16 mouse cellular contexts compared by ENCODE assay signal in genomic region chr5:134275021-134275420, GRCm38 (mm10). TPM values are rescaled to one million over a fixed set of nuclear protein-coding genes. Genes with fewer than 3 reads are reported as not detected.
DNase-seq lines count a peak whose midpoint lies in the region; ATAC-seq lines count a peak whose summit lies in the region.
"Had no signal": no experiment of that assay in that cellular context is flagged by ENCODE, and none has a peak within 500 bp of the region (broad histone marks: within the 10 kb centered on the region; RNA-seq: fewer than 3 reads in every experiment).

No protein-coding gene starts in this region.

- DNase-seq in kidney, adult 11 months = peak; percentile 73
- DNase-seq in brain, adult 2 months (ENCODE audit: low read depth, low spot score) = peak; percentile 38
- peak; percentile 54 for DNase-seq in kidney, postnatal 10 days
- no peak for DNase-seq in spleen, postnatal 36 days (ENCODE audit: low spot score in 2 of 2)
- DNase-seq in thymus, postnatal 4 days = no peak
- DNase-seq: cerebellum, postnatal 14 days had no signal

- H3K4me2 ChIP-seq in kidney, embryonic 16.5 days (replicated peaks; ENCODE audit: low read depth, low read length) = no peak overlapping the region
- no peak overlapping the region for H3K4me2 ChIP-seq in heart, embryonic 15.5 days
- H3K4me2 ChIP-seq: embryonic facial prominence, embryonic 12.5 days; forebrain, embryonic 12.5 days; hindbrain, embryonic 13.5 days; liver, embryonic 11.5 days; midbrain, embryonic 12.5 days had no signal

- H3K4me3 ChIP-seq in kidney, embryonic 16.5 days (ENCODE audit: low read length) = no peak overlapping the region
- no peak overlapping the region for H3K4me3 ChIP-seq in heart, embryonic 15.5 days
- H3K4me3 ChIP-seq: embryonic facial prominence, embryonic 12.5 days; forebrain, embryonic 12.5 days; hindbrain, embryonic 13.5 days; midbrain, embryonic 12.5 days had no signal

- H3K27ac ChIP-seq in kidney, embryonic 16.5 days (ENCODE audit: low read length) = no peak overlapping the region
- H3K27ac ChIP-seq in heart, embryonic 15.5 days = peak overlapping the region; percentile 29
- H3K27ac ChIP-seq: embryonic facial prominence, embryonic 12.5 days; forebrain, embryonic 12.5 days; hindbrain, embryonic 13.5 days; midbrain, embryonic 12.5 days had no signal

- H3K9ac ChIP-seq in kidney, embryonic 16.5 days (replicated peaks; ENCODE audit: low read length) = no peak overlapping the region
- no peak overlapping the region for H3K9ac ChIP-seq in heart, embryonic 15.5 days
- H3K9ac ChIP-seq: embryonic facial prominence, embryonic 12.5 days; forebrain, embryonic 12.5 days; hindbrain, embryonic 13.5 days; midbrain, embryonic 12.5 days had no signal

- peaks cover 82% of the 10 kb centered on the region for H3K36me3 ChIP-seq in kidney, embryonic 16.5 days (ENCODE audit: insufficient read depth, low read length)
- H3K36me3 ChIP-seq in heart, embryonic 15.5 days = peaks cover 93% of the 10 kb centered on the region

- WGBS in kidney, embryonic 16.5 days = 85% methylated on average over 11 of the region's 11 CpGs
- 61% methylated on average over 11 of the region's 11 CpGs for WGBS in heart, embryonic 15.5 days

- no peaks in the 10 kb centered on the region for H3K9me3 ChIP-seq in kidney, embryonic 16.5 days (ENCODE audit: low read length)
- H3K9me3 ChIP-seq in heart, embryonic 15.5 days (replicated peaks) = no peaks in the 10 kb centered on the region
- H3K9me3 ChIP-seq: embryonic facial prominence, embryonic 12.5 days; forebrain, embryonic 12.5 days; hindbrain, embryonic 13.5 days; midbrain, embryonic 12.5 days had no signal

- no peak for ATAC-seq in kidney, embryonic 16.5 days (ENCODE audit: low FRiP score, low TSS enrichment)
- no peak for ATAC-seq in heart, embryonic 15.5 days (replicated peaks; ENCODE audit: insufficient number of reproducible peaks, insufficient read depth, low FRiP score, low read depth)
- ATAC-seq: lung, postnatal 0 days; Patski had no signal

- H3K4me1 ChIP-seq in kidney, embryonic 16.5 days (ENCODE audit: insufficient read depth, low read length) = no peaks in the 10 kb centered on the region
- peaks cover 6% of the 10 kb centered on the region for H3K4me1 ChIP-seq in heart, embryonic 15.5 days (replicated peaks)
- H3K4me1 ChIP-seq: embryonic facial prominence, embryonic 12.5 days; forebrain, embryonic 12.5 days; hindbrain, embryonic 13.5 days; midbrain, embryonic 12.5 days had no signal

- H3K27me3 ChIP-seq in kidney, embryonic 16.5 days (ENCODE audit: insufficient read depth, low read length) = no peaks in the 10 kb centered on the region
- H3K27me3 ChIP-seq in heart, embryonic 15.5 days = no peaks in the 10 kb centered on the region
- H3K27me3 ChIP-seq: CH12.LX; embryonic facial prominence, embryonic 12.5 days; forebrain, embryonic 12.5 days; hindbrain, embryonic 13.5 days; midbrain, embryonic 12.5 days; Patski had no signal

RNA-seq across cellular contexts. Expression of gene Gtf2i, which starts 39.5 kb away (rescaled TPM):
- 179 and 192 TPM in 2 replicates for polyA plus RNA-seq in kidney, embryonic 16.5 days (2015; fragmentation: Nextera tagmentation; extraction: Ambion mirVana)
- 121 and 125 TPM in 2 replicates for polyA plus RNA-seq in heart, embryonic 15.5 days (2015; fragmentation: Nextera tagmentation; extraction: Ambion mirVana)

RNA-seq across cellular contexts. Expression of gene Ncf1, which starts 45.6 kb away (rescaled TPM):
- polyA plus RNA-seq in kidney, embryonic 16.5 days (2015; fragmentation: Nextera tagmentation; extraction: Ambion mirVana) = 2.5 and 4.2 TPM in 2 replicates
- 3.1 and 5.0 TPM in 2 replicates for polyA plus RNA-seq in heart, embryonic 15.5 days (2015; fragmentation: Nextera tagmentation; extraction: Ambion mirVana)

Comparison
In these comparisons a context has a peak if more than half of its experiments do, and no peak if none do; other contexts are left out.
1. DNase-seq: peak in kidney, adult 11 months (single experiment), brain, adult 2 months (single experiment) and kidney, postnatal 10 days (single experiment); none in spleen, postnatal 36 days (0 of 2) and thymus, postnatal 4 days (single experiment).